Mouse (Mus musculus) lung, adult 18-20 months (tissue): ENCODE results near the gene Sox11.

Experiments used
- DNase-seq, 2 experiments: peaks; one replicate each; pipeline ENCODE4 v3.0.0; 2022; ENCODE audit warnings: mixed read lengths in 2 of 2

Sox11 gene

DNA sequence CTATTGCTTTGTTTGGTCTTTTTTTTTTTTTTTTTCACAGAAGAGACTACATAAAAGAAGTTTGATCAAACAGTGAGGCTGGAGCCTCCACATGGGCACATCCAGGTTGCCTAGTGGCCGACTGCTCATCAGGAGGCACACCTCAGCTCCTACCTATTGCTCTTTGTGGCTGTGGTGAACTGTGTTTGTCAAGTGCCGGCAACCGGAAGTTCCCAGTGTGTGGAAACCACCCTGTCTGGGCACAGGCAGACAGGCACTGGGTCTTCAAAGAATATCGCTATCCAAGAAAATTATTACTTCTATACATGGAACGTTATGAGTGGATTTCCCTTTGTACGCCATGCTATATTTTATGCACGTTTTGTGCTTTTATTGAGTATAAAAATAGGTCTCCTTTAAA is 6.0 kb downstream of the Sox11 start:
- no peak for DNase-seq

GRCm38 (mm10) chr12:27335356-27336055 is 6.9 kb downstream of the Sox11 start:
- no peak for DNase-seq

GRCm38 (mm10) chr12:27333590-27333989 is 8.8 kb downstream of the Sox11 start:
- no peak for DNase-seq

DNA sequence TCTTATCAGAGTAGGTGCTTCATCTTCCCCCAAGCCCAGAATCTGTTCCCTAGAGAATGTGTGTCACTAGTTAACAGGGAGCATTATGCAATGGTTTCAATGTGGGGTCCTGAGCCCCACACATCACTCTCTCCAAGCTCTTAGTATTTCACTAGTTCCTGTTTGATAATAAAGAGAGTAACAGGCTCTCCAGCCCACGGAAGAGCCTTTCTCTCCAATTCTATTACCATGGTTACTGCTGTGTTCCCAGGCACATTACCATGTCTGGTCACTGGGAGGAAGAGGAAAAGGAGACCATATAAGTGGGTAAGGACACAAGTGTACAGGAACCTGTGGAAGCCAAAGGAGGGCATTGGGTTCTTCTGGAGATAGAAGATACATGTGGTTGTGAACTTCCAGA is 19.0 kb downstream of the Sox11 start:
- no peak for DNase-seq

- no peak for DNase-seq
Observed at GRCm38 (mm10) chr12:27320705-27321104, 21.7 kb downstream of the Sox11 start.

DNA sequence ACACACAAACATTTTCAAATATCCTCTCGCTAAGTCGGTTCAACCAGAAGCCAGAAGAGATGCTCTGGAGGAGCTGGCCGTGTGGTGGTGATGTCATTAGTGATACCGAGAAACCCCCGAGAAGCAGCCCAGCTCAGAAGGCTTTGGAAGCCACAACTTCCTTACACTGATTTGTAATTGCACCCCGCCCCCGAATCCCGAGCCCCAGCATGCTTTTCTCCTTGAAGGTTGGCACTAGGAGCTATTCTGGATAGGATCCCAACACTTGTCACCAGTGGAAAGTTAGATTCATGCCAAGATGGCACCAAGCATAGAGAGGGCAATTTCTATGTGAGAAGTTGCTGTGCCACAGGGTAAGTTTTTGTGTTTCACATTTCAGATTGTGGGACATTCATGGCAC is 29.4 kb downstream of the Sox11 start:
- DNase-seq: no peak

DNA sequence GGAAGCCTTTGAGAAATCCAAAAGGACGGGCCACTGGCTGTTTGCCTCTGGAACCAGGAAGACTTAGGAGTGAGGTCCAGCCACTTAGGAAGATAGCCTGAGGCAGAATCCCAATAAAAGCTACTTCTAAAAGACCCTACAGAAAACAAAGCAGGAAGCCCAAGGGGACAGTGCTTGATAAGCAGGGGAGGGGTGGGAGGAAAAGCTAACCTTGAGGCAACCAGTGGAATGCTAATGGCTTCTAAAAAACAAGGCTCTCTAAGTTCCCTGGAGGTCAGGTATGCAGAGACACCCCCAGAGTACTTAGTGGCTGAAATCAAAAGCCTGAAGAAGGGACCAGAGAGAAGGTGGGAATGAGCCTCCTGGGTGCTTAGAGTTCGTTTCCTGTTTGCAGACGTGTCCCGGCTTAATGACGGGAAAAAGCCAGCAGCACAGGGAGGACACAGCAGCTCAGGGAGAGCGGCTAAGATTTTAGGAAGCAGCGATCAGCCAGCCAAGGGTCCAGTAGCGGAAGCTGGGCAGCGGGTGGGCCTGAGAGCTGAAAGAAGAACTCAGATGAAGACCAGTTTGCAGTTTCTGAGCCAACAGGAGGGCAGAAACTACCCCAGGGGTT is 30.4 kb downstream of the Sox11 start:
- no peak for DNase-seq

DNA sequence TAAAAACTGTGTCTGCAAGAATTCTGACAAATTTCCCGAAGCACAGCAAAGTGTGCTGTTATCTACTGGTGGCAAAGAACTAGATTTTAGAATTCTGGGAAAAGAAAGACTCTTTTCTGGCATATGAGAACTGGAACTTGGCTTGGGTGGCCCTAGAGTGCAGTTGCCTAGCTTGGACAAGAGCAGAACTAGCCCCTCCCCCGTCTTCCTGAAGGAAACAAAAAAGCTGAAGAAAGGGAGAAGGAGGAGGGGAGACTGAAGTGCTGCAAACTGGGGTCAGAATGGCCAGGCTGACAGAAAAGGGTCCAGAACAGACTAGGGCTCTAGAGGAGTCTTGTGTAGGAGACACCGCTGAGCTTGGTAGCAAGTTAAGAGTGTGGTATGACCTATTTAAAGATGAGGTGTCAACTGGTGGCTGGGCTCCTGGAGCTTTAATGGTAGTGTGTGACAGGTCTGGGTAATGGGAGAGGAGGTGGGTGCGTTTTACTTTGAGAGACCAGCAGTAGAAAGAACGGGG is 31.0 kb downstream of the Sox11 start:
- DNase-seq: no peak

DNA sequence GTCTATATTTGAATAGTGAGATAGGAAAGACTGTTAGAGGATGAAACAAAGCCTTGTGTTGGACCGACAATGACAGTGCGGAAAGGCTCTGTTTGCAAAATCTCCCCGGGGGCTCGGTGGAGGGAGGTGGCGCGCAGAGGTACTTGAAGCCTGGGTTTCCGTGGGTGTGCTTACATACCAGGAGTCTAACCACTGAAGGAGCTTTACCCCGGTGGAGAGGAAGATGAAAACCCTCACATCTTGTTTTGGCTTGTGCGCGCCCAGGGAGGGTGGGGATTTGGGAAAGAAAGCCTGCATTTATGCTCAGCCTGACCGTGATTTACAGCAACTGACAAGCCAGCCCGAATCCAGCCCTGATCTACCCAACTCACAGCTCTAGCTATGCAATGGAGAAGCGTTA is 31.7 kb downstream of the Sox11 start:
- DNase-seq: no peak

DNA sequence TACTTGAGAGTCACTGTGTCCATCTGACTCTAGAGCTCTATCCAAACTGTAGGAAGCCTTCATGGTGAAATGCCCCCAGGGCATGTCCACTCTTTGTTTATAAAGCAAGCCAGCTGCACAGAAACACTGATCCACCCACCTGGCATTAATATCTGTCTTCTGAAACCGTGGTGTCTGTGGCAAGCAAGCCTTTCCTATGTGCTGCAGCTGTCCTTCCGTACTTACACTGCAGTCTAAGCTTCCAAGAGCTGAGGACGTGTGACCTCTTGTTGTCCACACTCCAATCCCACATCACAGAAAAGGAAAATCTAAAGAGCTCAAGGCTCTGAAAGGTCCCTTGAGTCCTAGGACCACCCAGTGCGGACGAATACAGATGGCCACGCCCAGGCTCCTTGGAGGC is 32.4 kb downstream of the Sox11 start:
- DNase-seq: no peak

DNA sequence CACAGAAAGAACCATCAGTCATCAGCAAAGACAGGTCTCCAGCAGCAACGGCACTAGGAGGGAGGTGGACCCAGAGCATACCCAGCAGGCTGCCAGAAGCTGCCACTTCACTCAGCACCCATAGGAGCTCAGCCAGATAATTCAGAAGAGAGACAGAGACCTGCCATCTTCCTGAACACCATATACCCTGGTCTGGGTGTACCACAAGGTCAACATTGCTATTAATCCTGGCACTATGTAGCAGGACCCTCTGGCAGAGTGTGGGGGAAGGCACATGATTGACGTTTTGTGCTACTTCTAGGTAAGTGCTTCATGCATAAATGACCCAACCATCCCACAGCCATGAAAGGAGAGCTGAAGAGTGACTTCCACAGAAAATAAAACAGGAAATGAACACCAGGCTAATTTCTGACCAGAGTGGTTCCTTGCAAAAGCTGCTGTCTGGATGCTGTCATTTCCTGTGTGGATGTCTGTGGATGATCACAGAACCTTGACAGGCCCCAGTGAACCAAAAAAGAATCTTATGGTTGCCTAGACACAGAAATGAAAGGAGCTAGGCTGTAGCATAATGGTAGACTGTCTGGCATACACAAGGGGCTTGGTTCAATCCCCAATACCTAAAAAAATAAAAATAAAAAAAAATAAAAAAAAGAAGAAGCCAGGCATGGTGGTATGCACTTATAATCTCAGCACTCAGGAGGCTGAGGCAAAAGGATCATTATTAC is 37.5 kb downstream of the Sox11 start:
- no peak for DNase-seq

DNA sequence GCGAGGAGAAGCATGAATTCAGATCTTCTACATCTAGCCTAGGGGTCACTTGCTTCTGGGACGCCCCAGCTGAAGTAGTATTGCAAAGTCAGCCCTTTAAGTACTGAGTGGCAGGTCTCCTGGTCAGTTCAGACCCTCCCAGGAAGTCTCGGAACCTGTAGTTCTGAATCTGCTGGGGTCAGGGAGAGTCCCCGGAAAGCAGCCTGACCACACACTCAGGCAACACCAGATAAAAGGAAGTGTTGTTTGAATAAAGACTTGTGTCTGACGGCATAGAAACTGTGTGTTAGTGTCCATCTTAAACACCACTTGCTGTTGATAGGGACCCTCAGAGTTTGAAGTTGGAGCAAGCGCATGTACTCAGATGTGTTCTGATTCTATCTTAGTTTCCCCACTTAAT is 39.2 kb downstream of the Sox11 start:
- no peak for DNase-seq

GRCm38 (mm10) chr12:27298721-27299120 is 43.7 kb downstream of the Sox11 start:
- no peak for DNase-seq

GRCm38 (mm10) chr12:27294191-27294590 is 48.2 kb downstream of the Sox11 start:
- no peak for DNase-seq

- DNase-seq: no peak
Observed at GRCm38 (mm10) chr12:27293736-27294135, 48.6 kb downstream of the Sox11 start.

DNA sequence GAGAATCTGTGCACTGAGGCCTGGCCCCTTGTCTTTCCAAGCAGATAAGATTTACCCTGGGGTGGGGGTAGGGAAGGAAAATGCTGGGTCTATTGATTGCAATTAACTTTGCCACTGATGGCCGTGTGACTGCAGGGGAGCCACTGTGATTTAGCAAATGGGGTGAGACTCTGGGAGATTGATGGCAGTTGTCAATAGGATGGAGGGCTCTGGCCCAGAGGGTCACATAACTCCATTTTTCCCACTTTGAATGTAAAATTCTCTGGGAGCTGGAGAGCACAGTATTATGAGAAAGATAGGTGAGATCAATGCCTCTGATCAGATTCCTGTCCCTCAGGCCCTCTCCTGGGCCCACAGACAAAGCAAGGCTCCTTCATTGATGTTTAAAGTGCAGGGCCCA is 49.2 kb downstream of the Sox11 start:
- no peak for DNase-seq
